Mouse (Mus musculus) bone marrow macrophage, adult 2 months (primary cell): Measurements from ENCODE around the gene Gxylt1.

Experiments
- CTCF ChIP-seq: IDR thresholded peaks from 2 replicates; pipeline ENCODE4 v1.5.1; 2012; ENCODE audit warnings: low read depth, mild to moderate bottlenecking, low read length, moderate library complexity
- POLR2A ChIP-seq: IDR thresholded peaks from 2 replicates; pipeline ENCODE4 v1.6.1; 2012; ENCODE audit warnings: mild to moderate bottlenecking, low read depth, low read length, borderline replicate concordance

DNA sequence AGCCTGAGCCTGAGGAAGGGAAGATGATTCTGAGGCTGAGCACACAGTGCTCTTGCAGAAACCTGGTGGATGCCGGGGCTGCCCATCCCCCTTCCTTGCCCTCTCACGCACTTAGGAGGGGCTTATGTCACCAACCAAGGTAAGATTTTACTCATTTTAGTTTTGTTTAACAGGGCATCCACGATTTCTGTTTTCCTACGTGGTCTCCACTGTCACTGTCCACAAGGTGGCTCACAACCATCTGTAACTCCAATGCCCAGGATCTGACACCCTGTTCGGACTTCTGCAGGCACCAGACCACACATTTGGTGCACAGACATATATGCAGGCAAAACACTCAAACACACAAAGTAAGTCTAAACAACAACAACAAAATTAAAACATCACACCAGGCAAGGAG is 12.2 kb downstream of the Gxylt1 start:
- TF ChIP-seq POLR2A, result no peak
- no peak for TF ChIP-seq CTCF
